Mouse (Mus musculus): ENCODE data around the gene Tceanc2. TPM values are rescaled to one million over a fixed set of nuclear protein-coding genes. Genes with fewer than 3 reads are reported as not detected.
"Not testable (repeated sequence)": the region's sequence is repeated elsewhere in the genome, so short reads cannot be mapped to it uniquely, and the experiment has no call there.

Gene Tceanc2
- total RNA-seq, 2 experiments from 2014 or later = 16.5 to 20.7 TPM

- no peak for DNase-seq
Measured at GRCm38 (mm10) chr4:107126891-107127524, 51.9 kb downstream of the Tceanc2 start.

GRCm38 (mm10) chr4:107126389-107126788, 52.5 kb downstream of the Tceanc2 start:
- no peak for DNase-seq

- no peak for DNase-seq
Measured at GRCm38 (mm10) chr4:107125101-107125500, 53.8 kb downstream of the Tceanc2 start.

- DNase-seq = no peak
Measured at GRCm38 (mm10) chr4:107124376-107124775, 54.5 kb downstream of the Tceanc2 start.

GRCm38 (mm10) chr4:107121165-107121943, 57.6 kb downstream of the Tceanc2 start:
- no peak for DNase-seq

GRCm38 (mm10) chr4:107120676-107121075, 58.2 kb downstream of the Tceanc2 start:
- no peak for DNase-seq

GRCm38 (mm10) chr4:107119056-107119455, 59.9 kb downstream of the Tceanc2 start:
- no peak for DNase-seq

GRCm38 (mm10) chr4:107117741-107118385, 61.1 kb downstream of the Tceanc2 start:
- no peak for DNase-seq

GRCm38 (mm10) chr4:107114278-107114677, 64.6 kb downstream of the Tceanc2 start:
- DNase-seq = no peak

GRCm38 (mm10) chr4:107109181-107109580, 69.7 kb downstream of the Tceanc2 start:
- not testable (repeated sequence) for DNase-seq

GRCm38 (mm10) chr4:107108291-107108731, 70.6 kb downstream of the Tceanc2 start:
- no peak for DNase-seq

- DNase-seq = no peak
Measured at GRCm38 (mm10) chr4:107106777-107107176, 72.1 kb downstream of the Tceanc2 start.

- DNase-seq = no peak
Measured at GRCm38 (mm10) chr4:107102220-107102619, 76.7 kb downstream of the Tceanc2 start.

GRCm38 (mm10) chr4:107098791-107099525, 80.0 kb downstream of the Tceanc2 start:
- DNase-seq = no peak

- no peak for DNase-seq
Measured at GRCm38 (mm10) chr4:107098375-107098774, 80.5 kb downstream of the Tceanc2 start.

- no peak for DNase-seq
Measured at GRCm38 (mm10) chr4:107097871-107098270, 81.0 kb downstream of the Tceanc2 start.

- no peak for DNase-seq
Measured at GRCm38 (mm10) chr4:107096841-107097373, 82.0 kb downstream of the Tceanc2 start, which contains the start of gene Cdcp2. Gene Cdcp2, plus strand, starts transcription at chr4:107096891.

GRCm38 (mm10) chr4:107096043-107096442, 82.9 kb downstream of the Tceanc2 start:
- DNase-seq = no peak

GRCm38 (mm10) chr4:107094484-107095187, 84.3 kb downstream of the Tceanc2 start:
- DNase-seq = no peak

GRCm38 (mm10) chr4:107091696-107092095, 87.2 kb downstream of the Tceanc2 start:
- DNase-seq = no peak

GRCm38 (mm10) chr4:107084858-107085257, 94.1 kb downstream of the Tceanc2 start:
- peak; percentile 59 to 75 for DNase-seq

- DNase-seq = no peak
Measured at GRCm38 (mm10) chr4:107084343-107084742, 94.6 kb downstream of the Tceanc2 start.
